ENCODE assay signal across 8 mouse cellular contexts in genomic region chr17:31563632-31564014, GRCm38 (mm10). TPM values are rescaled to one million over a fixed set of nuclear protein-coding genes. Genes with fewer than 3 reads are reported as not detected.
DNase-seq lines count a peak whose midpoint lies in the region; ATAC-seq and TF ChIP-seq lines count a peak whose summit lies in the region.

No protein-coding gene starts in this region.

- peak overlapping the region; percentile 83 for H3K4me2 ChIP-seq in hindbrain, embryonic 12.5 days (replicated peaks)
- peak overlapping the region; percentile 47 for H3K4me2 ChIP-seq in midbrain, embryonic 11.5 days
- H3K4me2 ChIP-seq in stomach, embryonic 15.5 days = peak overlapping the region; percentile 52

- peak overlapping the region; percentile 87 for H3K27ac ChIP-seq in hindbrain, embryonic 12.5 days
- H3K27ac ChIP-seq in midbrain, embryonic 11.5 days (ENCODE audit: low read depth, low read length) = peak overlapping the region; percentile 60
- peak overlapping the region; percentile 83 for H3K27ac ChIP-seq in stomach, embryonic 15.5 days

- H3K27me3 ChIP-seq in E14TG2a.4 (ENCODE audit: insufficient read depth, low read length) = no peaks in the 10 kb centered on the region
- H3K27me3 ChIP-seq in hindbrain, embryonic 12.5 days = no peaks in the 10 kb centered on the region
- H3K27me3 ChIP-seq in midbrain, embryonic 11.5 days (ENCODE audit: control insufficient read depth, insufficient read depth, low read length) = no peaks in the 10 kb centered on the region
- H3K27me3 ChIP-seq in stomach, embryonic 15.5 days (replicated peaks) = no peaks in the 10 kb centered on the region

- ATAC-seq in erythroblast, adult 5-6 weeks (replicated peaks; ENCODE audit: low FRiP score, poor library complexity, severe bottlenecking) = peak; percentile 35
- 0 out of 2 replicates have a peak, but pooled peaks have one; percentile 10 for ATAC-seq in hindbrain, embryonic 12.5 days (ENCODE audit: low FRiP score)
- ATAC-seq in midbrain, embryonic 11.5 days (ENCODE audit: low FRiP score) = 0 out of 2 replicates have a peak, but pooled peaks have one; percentile 1
- ATAC-seq in stomach, embryonic 15.5 days (ENCODE audit: insufficient read depth, low FRiP score, low read depth) = no peak
- no peak for ATAC-seq in monocyte, adult 5-6 weeks (replicated peaks; ENCODE audit: insufficient number of reproducible peaks, low FRiP score, low TSS enrichment, poor library complexity, severe bottlenecking)

- H3K4me1 ChIP-seq in E14TG2a.4 (replicated peaks; ENCODE audit: low read depth, low read length) = peaks cover 50% of the 10 kb centered on the region
- H3K4me1 ChIP-seq in hindbrain, embryonic 12.5 days = peaks cover 31% of the 10 kb centered on the region
- peaks cover 30% of the 10 kb centered on the region for H3K4me1 ChIP-seq in midbrain, embryonic 11.5 days (ENCODE audit: control insufficient read depth, insufficient read depth, low read length)
- H3K4me1 ChIP-seq in stomach, embryonic 15.5 days = peaks cover 20% of the 10 kb centered on the region

- DNase-seq in adrenal gland, postnatal 14 days = peak; percentile 58
- peak; percentile 35 to 37 for DNase-seq in left cerebral cortex, postnatal 36 days (ENCODE audit: low spot score in 2 of 2)
- DNase-seq in midbrain, embryonic 11.5 days (ENCODE audit: low spot score, missing footprints) = peak; percentile 93

- H3K9me3 ChIP-seq in E14TG2a.4 (ENCODE audit: low read length) = no peaks in the 10 kb centered on the region
- no peaks in the 10 kb centered on the region for H3K9me3 ChIP-seq in hindbrain, embryonic 12.5 days (replicated peaks)
- H3K9me3 ChIP-seq in midbrain, embryonic 11.5 days (ENCODE audit: control insufficient read depth, low read length) = no peaks in the 10 kb centered on the region
- no peaks in the 10 kb centered on the region for H3K9me3 ChIP-seq in stomach, embryonic 15.5 days

- intact Hi-C loops in left cerebral cortex, postnatal 36 days (cut with DNase I) = loop anchor here (2.0 kb wide), 1 partner anchor 43 kb away; the partner anchor contains the start of gene Ndufv3

- H3K9ac ChIP-seq in hindbrain, embryonic 12.5 days = peak overlapping the region; percentile 60
- H3K9ac ChIP-seq in midbrain, embryonic 11.5 days (ENCODE audit: low read length) = peak overlapping the region; percentile 56
- 0 out of 2 replicates have a peak overlapping the region, but pooled peaks have one; percentile 5 for H3K9ac ChIP-seq in stomach, embryonic 15.5 days

- no peak for TF ChIP-seq CTCF in E14TG2a.4 (conservative IDR thresholded peaks at IDR 0.05; ENCODE audit: low read length)

- peaks cover 19% of the 10 kb centered on the region for H3K36me3 ChIP-seq in E14TG2a.4 (ENCODE audit: insufficient read depth, low read length)
- no peaks in the 10 kb centered on the region for H3K36me3 ChIP-seq in hindbrain, embryonic 12.5 days
- no peaks in the 10 kb centered on the region for H3K36me3 ChIP-seq in midbrain, embryonic 11.5 days (ENCODE audit: control insufficient read depth, insufficient read depth, low read length)
- H3K36me3 ChIP-seq in stomach, embryonic 15.5 days = no peaks in the 10 kb centered on the region

- WGBS in hindbrain, embryonic 12.5 days = 22% methylated on average over 12 of the region's 12 CpGs
- WGBS in midbrain, embryonic 11.5 days = 27% methylated on average over 12 of the region's 12 CpGs
- 14% methylated on average over 12 of the region's 12 CpGs for WGBS in stomach, embryonic 15.5 days

- H3K4me3 ChIP-seq in E14TG2a.4 (replicated peaks; ENCODE audit: low read length) = peak overlapping the region; percentile 78
- H3K4me3 ChIP-seq in hindbrain, embryonic 12.5 days = peak overlapping the region; percentile 60
- peak overlapping the region; percentile 79 for H3K4me3 ChIP-seq in midbrain, embryonic 11.5 days (ENCODE audit: low read depth, low read length)
- H3K4me3 ChIP-seq in stomach, embryonic 15.5 days (replicated peaks) = peak overlapping the region; percentile 40

RNA-seq across cellular contexts. Expression of gene Pknox1, which starts 0.9 kb away (rescaled TPM):
- total RNA-seq in adrenal gland, postnatal 14 days (2021) = 21.4 and 22.1 TPM in 2 replicates
- 8.5 and 8.6 TPM in 2 replicates for total RNA-seq in erythroblast, adult 5-6 weeks (2015; ENCODE audit: low replicate concordance)
- 6.9 and 15.9 TPM in 2 replicates for total RNA-seq in erythroblast, adult 5-6 weeks (2017; ENCODE audit: low replicate concordance)
- polyA plus RNA-seq in hindbrain, embryonic 12.5 days (2016; fragmentation: Nextera tagmentation; extraction: Ambion mirVana) = 39.8 and 40.2 TPM in 2 replicates
- 10 to 100 TPM; 13.1 to 17.8 TPM for total RNA-seq in left cerebral cortex, postnatal 36 days (2021)
- 22.4 and 22.7 TPM in 2 replicates for polyA plus RNA-seq in midbrain, embryonic 11.5 days (2014; fragmentation: Nextera tagmentation; extraction: Ambion mirVana)
- 31.9 and 34.4 TPM in 2 replicates for polyA plus RNA-seq in stomach, embryonic 15.5 days (2015; fragmentation: Nextera tagmentation; extraction: Ambion mirVana)
- 26.9 to 32.1 TPM (median 29.4 TPM) in 3 replicates for total RNA-seq in monocyte, adult 5-6 weeks (2017)

RNA-seq across cellular contexts. Expression of gene Ndufv3, which starts 43.7 kb away (rescaled TPM):
- total RNA-seq in adrenal gland, postnatal 14 days (2021) = 547 and 568 TPM in 2 replicates
- 35.9 and 40.1 TPM in 2 replicates for total RNA-seq in erythroblast, adult 5-6 weeks (2015; ENCODE audit: low replicate concordance)
- total RNA-seq in erythroblast, adult 5-6 weeks (2017; ENCODE audit: low replicate concordance) = 41.1 and 65.8 TPM in 2 replicates
- 230 and 273 TPM in 2 replicates for polyA plus RNA-seq in hindbrain, embryonic 12.5 days (2016; fragmentation: Nextera tagmentation; extraction: Ambion mirVana)
- 100 to 1,000 TPM; 231 to 260 TPM for total RNA-seq in left cerebral cortex, postnatal 36 days (2021)
- polyA plus RNA-seq in midbrain, embryonic 11.5 days (2014; fragmentation: Nextera tagmentation; extraction: Ambion mirVana) = 239 and 249 TPM in 2 replicates
- polyA plus RNA-seq in stomach, embryonic 15.5 days (2015; fragmentation: Nextera tagmentation; extraction: Ambion mirVana) = 308 and 337 TPM in 2 replicates
- 166 to 246 TPM (median 210 TPM) in 3 replicates for total RNA-seq in monocyte, adult 5-6 weeks (2017)

RNA-seq across cellular contexts. Expression of gene Wdr4, which starts 43.8 kb away (rescaled TPM):
- total RNA-seq in adrenal gland, postnatal 14 days (2021) = 22.2 and 26.3 TPM in 2 replicates
- total RNA-seq in erythroblast, adult 5-6 weeks (2015; ENCODE audit: low replicate concordance) = 1.0 and 1.9 TPM in 2 replicates
- total RNA-seq in erythroblast, adult 5-6 weeks (2017; ENCODE audit: low replicate concordance) = 4.3 and 8.6 TPM in 2 replicates
- polyA plus RNA-seq in hindbrain, embryonic 12.5 days (2016; fragmentation: Nextera tagmentation; extraction: Ambion mirVana) = 36.2 and 39.0 TPM in 2 replicates
- total RNA-seq in left cerebral cortex, postnatal 36 days (2021) = 10 to 100 TPM; 23.9 to 28.2 TPM
- polyA plus RNA-seq in midbrain, embryonic 11.5 days (2014; fragmentation: Nextera tagmentation; extraction: Ambion mirVana) = 35.4 and 39.4 TPM in 2 replicates
- 40.1 and 42.4 TPM in 2 replicates for polyA plus RNA-seq in stomach, embryonic 15.5 days (2015; fragmentation: Nextera tagmentation; extraction: Ambion mirVana)
- 4.3 to 6.1 TPM (median 5.3 TPM) in 3 replicates for total RNA-seq in monocyte, adult 5-6 weeks (2017)

Comparison
In these comparisons a context has a peak if more than half of its experiments do, and no peak if none do; other contexts are left out.
1. DNase-seq: peak in every context shown above with its lines; median percentile 93 in midbrain, embryonic 11.5 days; 58 in adrenal gland, postnatal 14 days; 36 in left cerebral cortex, postnatal 36 days.
2. ATAC-seq: peak in erythroblast, adult 5-6 weeks (single experiment), hindbrain, embryonic 12.5 days (single experiment) and midbrain, embryonic 11.5 days (single experiment); none in stomach, embryonic 15.5 days (single experiment) and monocyte, adult 5-6 weeks (single experiment).
3. H3K9ac ChIP-seq: peak in every context shown above with its lines; median percentile 60 in hindbrain, embryonic 12.5 days; 56 in midbrain, embryonic 11.5 days; 5 in stomach, embryonic 15.5 days.
4. Peak in every context shown above with its lines, with median percentiles within 50 percentile points of each other: H3K4me3 ChIP-seq, H3K27ac ChIP-seq and H3K4me2 ChIP-seq.